ENCODE assay signal across 8 mouse cellular contexts in genomic region chr14:13198491-13198890, GRCm38 (mm10).
DNase-seq lines count a peak whose midpoint lies in the region; ATAC-seq and TF ChIP-seq lines count a peak whose summit lies in the region.

No protein-coding gene starts in this region.

- no peaks in the 10 kb centered on the region for H3K36me3 ChIP-seq in heart, postnatal 0 days (replicated peaks; ENCODE audit: control insufficient read depth, insufficient read depth, low read length)
- no peaks in the 10 kb centered on the region for H3K36me3 ChIP-seq in heart, embryonic 11.5 days (ENCODE audit: control insufficient read depth, insufficient read depth, low read length)
- H3K36me3 ChIP-seq in hindbrain, embryonic 15.5 days: no peaks in the 10 kb centered on the region
- H3K36me3 ChIP-seq in neural tube, embryonic 15.5 days: no peaks in the 10 kb centered on the region

- peak; percentile 24 for DNase-seq in heart, postnatal 0 days (ENCODE audit: low spot score)
- DNase-seq in 3T3-L1 (ENCODE audit: low read depth, low spot score): peak; percentile 16
- DNase-seq in brain, adult 2 months (ENCODE audit: low read depth, low spot score): peak; percentile 84
- DNase-seq in spleen, adult 18-20 months: no peak
- DNase-seq in lung, postnatal 14 days: no peak

- no peak overlapping the region for H3K4me2 ChIP-seq in heart, postnatal 0 days (ENCODE audit: low read depth, low read length)
- H3K4me2 ChIP-seq in heart, embryonic 11.5 days: no peak overlapping the region
- H3K4me2 ChIP-seq in hindbrain, embryonic 15.5 days: no peak overlapping the region
- no peak overlapping the region for H3K4me2 ChIP-seq in neural tube, embryonic 15.5 days

- H3K27ac ChIP-seq in heart, postnatal 0 days (ENCODE audit: low read depth): no peak overlapping the region
- no peak overlapping the region for H3K27ac ChIP-seq in heart, embryonic 11.5 days (ENCODE audit: low read depth, low read length)
- H3K27ac ChIP-seq in hindbrain, embryonic 15.5 days (replicated peaks): no peak overlapping the region
- no peak overlapping the region for H3K27ac ChIP-seq in neural tube, embryonic 15.5 days (replicated peaks)

- no peak overlapping the region for H3K9ac ChIP-seq in heart, postnatal 0 days (replicated peaks; ENCODE audit: low read depth, low read length)
- H3K9ac ChIP-seq in heart, embryonic 11.5 days (ENCODE audit: low read depth, low read length): no peak overlapping the region
- no peak overlapping the region for H3K9ac ChIP-seq in hindbrain, embryonic 15.5 days
- no peak overlapping the region for H3K9ac ChIP-seq in neural tube, embryonic 15.5 days (replicated peaks)

- no peak overlapping the region for H3K4me3 ChIP-seq in heart, postnatal 0 days (ENCODE audit: low read depth, low read length)
- no peak overlapping the region for H3K4me3 ChIP-seq in heart, embryonic 11.5 days (ENCODE audit: low read depth, low read length)
- no peak overlapping the region for H3K4me3 ChIP-seq in hindbrain, embryonic 15.5 days
- H3K4me3 ChIP-seq in neural tube, embryonic 15.5 days (replicated peaks): no peak overlapping the region

- H3K4me1 ChIP-seq in heart, postnatal 0 days (ENCODE audit: control insufficient read depth, insufficient read depth): no peaks in the 10 kb centered on the region
- no peaks in the 10 kb centered on the region for H3K4me1 ChIP-seq in heart, embryonic 11.5 days (ENCODE audit: control insufficient read depth, insufficient read depth, low read length)
- H3K4me1 ChIP-seq in hindbrain, embryonic 15.5 days (replicated peaks): no peaks in the 10 kb centered on the region
- H3K4me1 ChIP-seq in neural tube, embryonic 15.5 days: no peaks in the 10 kb centered on the region

- WGBS in heart, postnatal 0 days: 15% methylated on average over 1 of the region's 1 CpGs
- whole genome bisulfite sequencing in heart, embryonic 11.5 days (ENCODE audit: insufficient replicate concordance): 31% methylated on average over 1 of the region's 1 CpGs
- 38% methylated on average over 1 of the region's 1 CpGs for WGBS in hindbrain, embryonic 15.5 days
- 41% methylated on average over 1 of the region's 1 CpGs for WGBS in neural tube, embryonic 15.5 days

- no peak for ATAC-seq in heart, postnatal 0 days (ENCODE audit: insufficient read depth, low read depth)
- no peak for ATAC-seq in heart, embryonic 11.5 days (replicated peaks; ENCODE audit: insufficient number of reproducible peaks, low FRiP score, low TSS enrichment)
- ATAC-seq in hindbrain, embryonic 15.5 days (ENCODE audit: low FRiP score, low read depth): peak; percentile 88
- peak; percentile 89 for ATAC-seq in neural tube, embryonic 15.5 days (ENCODE audit: low FRiP score)

- TF ChIP-seq CTCF in heart, postnatal 0 days (IDR thresholded peaks at IDR 0.05; ENCODE audit: low read depth): peak; percentile 58

- TF ChIP-seq EP300 in heart, postnatal 0 days (IDR thresholded peaks at IDR 0.05; ENCODE audit: low read depth): no peak

- no peaks in the 10 kb centered on the region for H3K27me3 ChIP-seq in heart, postnatal 0 days (ENCODE audit: control insufficient read depth, insufficient read depth, low read length)
- no peaks in the 10 kb centered on the region for H3K27me3 ChIP-seq in heart, embryonic 11.5 days (ENCODE audit: control insufficient read depth, insufficient read depth, low read length)
- H3K27me3 ChIP-seq in hindbrain, embryonic 15.5 days: no peaks in the 10 kb centered on the region
- no peaks in the 10 kb centered on the region for H3K27me3 ChIP-seq in neural tube, embryonic 15.5 days (replicated peaks)

- H3K9me3 ChIP-seq in heart, postnatal 0 days (replicated peaks; ENCODE audit: control insufficient read depth, low read length): no peaks in the 10 kb centered on the region
- no peaks in the 10 kb centered on the region for H3K9me3 ChIP-seq in heart, embryonic 11.5 days (replicated peaks; ENCODE audit: control insufficient read depth, low read length)
- no peaks in the 10 kb centered on the region for H3K9me3 ChIP-seq in hindbrain, embryonic 15.5 days
- H3K9me3 ChIP-seq in neural tube, embryonic 15.5 days (replicated peaks): no peaks in the 10 kb centered on the region

Comparison
In these comparisons a context has a peak if more than half of its experiments do, and no peak if none do; other contexts are left out.
1. ATAC-seq: peak in hindbrain, embryonic 15.5 days (single experiment) and neural tube, embryonic 15.5 days (single experiment); none in heart, postnatal 0 days (single experiment) and heart, embryonic 11.5 days (single experiment).
2. DNase-seq: peak in heart, postnatal 0 days (single experiment), 3T3-L1 (single experiment) and brain, adult 2 months (single experiment); none in spleen, adult 18-20 months (0 of 2) and lung, postnatal 14 days (single experiment).